Mouse (Mus musculus): ENCODE measurements around the gene Ccdc158.

DNA sequence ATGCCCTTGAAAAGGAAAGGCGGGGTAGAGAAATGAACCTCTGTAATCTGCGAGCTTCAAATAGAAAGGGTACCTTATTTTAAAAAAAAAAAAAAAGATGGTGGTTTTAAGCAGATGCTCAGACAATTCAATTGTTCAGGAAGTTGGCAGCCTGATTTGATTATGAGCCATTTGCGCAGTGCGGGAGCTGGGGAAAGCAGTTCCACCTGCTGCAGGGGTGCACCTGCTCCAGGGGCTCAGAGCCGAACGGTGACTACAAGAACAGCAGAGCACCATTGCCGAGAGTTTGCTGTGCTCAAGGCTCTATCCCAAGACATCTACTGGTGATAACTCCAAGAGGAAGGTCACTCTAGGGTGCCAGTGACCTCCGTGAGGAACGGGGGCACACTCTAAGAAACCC, 13.5 kb upstream of the Ccdc158 start:
- no peak for TF ChIP-seq CTCF (IDR thresholded peaks at IDR 0.05; ENCODE audit: borderline replicate concordance, insufficient read depth, low read length)
- TF ChIP-seq POLR2A (IDR thresholded peaks at IDR 0.05; ENCODE audit: low read depth, low read length): no peak
